Mouse (Mus musculus) kidney, adult 18-20 months (tissue): ENCODE data around the gene Pold4.

Experiments used
- DNase-seq: peaks from one replicate; pipeline ENCODE4 v3.0.0; 2021

Pold4 gene

DNA sequence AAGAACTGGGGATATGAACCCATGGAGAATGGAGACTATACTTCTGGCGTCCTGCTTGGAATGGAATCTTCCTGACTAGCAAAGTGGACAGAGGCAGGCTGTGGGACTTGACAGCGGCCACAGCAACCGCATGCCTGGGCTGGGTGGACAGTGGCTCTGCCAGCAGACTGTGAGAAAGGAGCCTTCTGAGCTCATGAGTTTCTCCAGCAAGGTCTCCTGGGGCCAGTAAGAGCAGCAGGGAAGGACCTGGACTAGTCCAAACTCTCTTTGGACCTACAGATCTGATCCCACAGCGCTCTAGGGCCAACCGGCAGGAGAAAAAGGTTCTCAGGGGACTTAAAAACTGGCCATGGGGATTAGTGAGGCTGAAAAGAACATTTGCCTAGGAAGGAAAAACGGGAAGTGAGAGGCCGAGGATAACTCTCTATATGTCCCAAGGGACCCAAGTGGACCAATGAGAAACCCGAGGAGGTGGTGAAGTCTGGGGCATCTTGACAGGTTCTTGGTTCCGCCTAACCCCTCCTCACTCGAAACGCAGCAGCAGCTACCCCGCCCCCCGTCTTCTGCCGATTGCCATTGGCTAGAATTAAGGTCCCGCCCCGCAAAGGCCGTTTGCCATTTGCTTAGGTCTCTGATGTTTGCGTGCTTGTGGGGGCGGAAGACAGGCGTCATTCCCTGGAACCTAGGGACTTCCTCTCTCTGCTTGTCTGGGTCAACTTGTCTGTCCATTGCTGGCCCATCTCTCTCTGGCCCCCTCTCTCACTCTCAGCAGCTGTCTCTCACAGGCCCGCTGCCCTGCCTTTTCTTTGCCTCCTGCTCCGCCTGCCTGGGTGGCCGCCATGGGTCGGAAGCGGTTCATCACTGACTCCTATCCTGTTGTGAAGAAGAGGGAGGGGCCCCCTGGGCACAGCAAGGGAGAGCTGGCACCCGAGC is at the start of gene Pold4:
TSS of gene Pold4 (plus strand) at position 647 of the 933 bp plus-strand sequence.
- DNase-seq, result peak; percentile 98

DNA sequence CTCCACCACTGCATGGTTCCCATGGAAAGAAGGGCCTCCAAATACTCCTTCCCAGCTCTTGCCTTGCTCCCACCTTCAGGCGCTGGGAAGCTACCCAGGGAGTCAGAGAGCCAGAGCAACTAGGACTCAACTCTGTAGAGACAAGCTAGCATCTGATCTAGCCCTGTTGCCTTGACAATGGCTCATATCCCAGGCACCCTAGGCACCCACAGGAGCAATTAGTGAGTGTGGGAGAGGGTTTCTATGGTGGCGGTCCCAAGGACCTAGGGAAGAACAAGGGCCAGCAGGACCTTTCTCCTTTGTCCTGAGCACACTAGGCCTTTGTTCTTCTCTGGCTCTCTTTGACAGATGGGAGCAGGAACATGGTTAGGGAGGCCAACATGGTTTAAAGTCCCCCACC is 48.0 kb upstream of the Pold4 start:
- no peak for DNase-seq

DNA sequence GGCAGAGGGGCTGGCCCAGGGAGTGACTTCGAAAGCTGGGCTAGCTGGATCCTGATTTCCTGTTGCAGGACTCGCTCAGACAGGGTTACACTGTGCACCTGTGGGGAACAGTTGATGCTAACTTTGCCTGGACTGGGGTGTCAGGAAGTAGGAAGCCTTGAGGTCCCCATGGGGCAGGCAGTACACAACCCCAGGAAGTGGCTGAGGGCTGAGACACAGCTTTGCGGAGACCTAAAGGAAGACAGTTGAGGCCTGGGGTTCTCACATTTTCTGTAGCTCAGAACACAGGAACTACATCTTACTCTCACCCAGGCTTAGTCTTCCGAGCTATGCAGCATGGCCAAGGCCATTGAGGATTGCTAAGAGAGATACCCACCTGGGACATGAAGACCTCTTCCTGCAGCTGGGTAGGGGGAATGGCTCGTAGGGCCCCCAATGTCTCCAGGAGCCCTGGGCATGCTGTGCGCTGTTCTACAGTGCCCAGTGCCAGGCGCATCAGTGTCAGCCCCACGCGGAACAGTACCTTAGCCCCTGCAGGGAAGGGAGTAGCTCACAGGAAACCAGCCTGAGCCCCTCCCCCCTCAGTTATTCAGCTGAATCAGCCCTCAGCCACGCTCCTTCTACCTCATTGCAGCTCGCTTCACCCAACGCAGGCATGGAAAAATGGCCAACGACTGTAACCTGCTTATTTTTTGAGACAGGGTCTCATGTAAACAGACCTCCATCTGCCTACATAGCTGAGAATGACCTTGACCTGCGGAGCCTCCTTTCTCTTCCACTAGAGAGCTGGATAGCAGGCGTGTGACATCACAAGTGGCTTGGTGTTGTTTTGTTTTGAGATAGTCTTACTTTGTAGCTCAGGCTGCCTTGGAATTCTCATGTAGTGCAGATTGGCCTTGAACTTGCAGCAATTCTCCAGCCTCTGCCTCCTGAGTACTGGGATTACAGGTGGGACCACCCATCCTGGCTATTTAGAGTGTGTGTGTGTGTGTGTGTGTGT is 46.4 kb upstream of the Pold4 start:
- no peak for DNase-seq

DNA sequence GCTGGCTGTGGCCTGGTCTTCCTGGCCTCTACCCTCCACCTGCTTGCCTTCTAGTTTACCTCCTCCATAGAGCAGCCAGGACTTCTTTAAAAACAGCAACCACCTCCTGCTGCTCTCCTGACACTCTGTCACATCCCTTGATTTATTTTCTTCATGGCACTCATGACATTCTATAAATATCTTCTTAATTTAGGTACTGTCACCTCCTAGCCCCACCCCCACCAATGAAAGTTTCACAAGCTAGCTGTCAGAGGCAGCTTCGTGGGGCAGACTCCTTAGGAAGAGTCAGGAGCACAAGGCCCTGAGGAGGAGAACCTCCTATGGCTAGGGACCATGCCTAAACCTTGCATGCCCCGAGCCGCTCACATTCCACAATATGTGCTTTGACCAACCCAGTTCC is 44.4 kb upstream of the Pold4 start:
- no peak for DNase-seq

DNA sequence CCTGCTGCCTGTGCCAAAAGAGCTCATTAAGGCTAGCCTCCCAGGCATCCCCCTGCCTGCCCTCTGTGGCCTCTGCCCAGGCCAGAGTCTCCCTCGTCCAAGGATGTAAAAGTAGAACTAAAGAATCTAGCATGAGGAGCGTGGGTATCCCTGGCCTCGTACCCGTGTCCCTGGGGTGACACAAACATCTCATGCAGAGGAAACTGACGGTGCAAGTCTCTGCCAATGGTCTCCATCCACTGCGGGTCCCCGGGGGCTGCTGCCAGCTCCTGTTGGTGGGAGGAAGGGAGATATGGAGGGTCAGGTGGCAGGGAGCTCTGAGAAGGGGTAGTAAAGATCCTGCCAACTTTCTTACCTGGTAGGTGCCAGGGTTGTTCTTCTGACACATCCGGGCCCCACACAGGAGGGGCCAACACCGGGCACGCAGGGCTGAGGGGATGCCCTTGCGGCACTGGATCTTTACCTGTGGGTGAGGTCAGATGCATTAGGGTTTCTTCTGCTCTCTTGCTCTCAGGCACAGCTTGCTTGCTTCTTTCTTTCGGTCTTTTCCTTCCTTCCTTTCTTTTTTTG is 42.6 kb upstream of the Pold4 start:
- DNase-seq, result no peak

DNA sequence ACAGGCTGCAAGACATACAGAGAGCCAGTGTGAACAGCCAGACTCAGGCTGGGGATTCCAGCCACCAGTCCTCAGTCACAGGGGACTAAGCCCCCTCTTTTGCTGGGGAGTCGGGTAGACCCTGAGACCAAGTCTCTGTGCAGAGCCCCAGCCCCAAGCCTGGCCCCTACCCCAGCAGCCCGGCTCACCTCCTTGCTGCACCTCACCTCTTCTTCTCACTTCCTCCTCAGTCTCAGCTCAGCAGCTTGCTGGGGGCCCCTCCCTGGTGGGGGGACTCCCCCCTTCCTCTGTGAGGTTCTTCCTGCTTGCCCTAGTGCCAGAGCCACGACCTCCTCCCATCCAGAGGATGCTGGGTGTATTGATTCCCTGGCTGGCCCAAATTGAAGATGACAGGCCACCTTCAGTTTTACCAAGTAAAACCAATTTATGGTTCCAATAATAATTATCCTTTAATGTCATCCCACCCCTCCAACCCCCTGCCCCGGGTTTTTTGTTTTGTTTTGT is 40.8 kb upstream of the Pold4 start, which contains the start of gene Tbc1d10c:
TSS of gene Tbc1d10c (minus strand) at position 454 of the 504 bp plus-strand sequence.
- DNase-seq, result no peak

DNA sequence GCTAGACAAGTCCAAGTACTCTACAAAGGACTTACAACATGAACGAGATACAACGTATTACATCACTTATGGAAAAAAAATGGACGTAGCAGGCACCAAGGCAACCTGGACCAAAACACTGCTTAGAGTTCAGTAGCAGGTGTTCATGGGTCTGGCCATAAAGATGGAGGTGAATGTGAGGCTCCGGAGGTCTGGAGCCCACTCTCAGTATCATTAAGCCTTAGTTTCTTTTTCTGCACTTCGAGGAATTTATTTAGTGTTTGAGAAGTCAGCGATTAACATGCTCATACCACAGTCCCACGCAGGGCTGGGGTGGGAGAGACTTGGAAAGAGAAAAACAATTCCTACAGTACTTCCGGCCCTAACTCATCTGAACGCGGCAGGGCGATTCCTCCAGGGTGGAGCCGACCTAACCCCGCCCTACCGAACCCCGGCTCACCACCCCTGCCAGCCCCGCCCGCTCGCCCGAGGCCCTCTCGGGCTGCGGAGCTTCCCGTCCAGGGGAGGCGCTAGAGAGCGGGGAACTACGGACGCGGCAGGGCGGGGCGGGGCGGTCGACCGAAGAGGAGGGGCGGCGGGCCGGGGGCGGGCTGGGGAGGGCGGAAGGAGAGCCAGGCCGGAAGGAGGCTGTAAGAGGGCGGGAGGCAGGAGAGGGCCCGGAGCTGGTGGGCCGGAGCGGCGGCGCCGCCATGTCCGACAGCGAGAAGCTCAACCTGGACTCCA is 40.0 kb upstream of the Pold4 start, which contains the start of gene Ppp1ca:
TSS of gene Ppp1ca (plus strand) at position 538 of the 723 bp plus-strand sequence.
- peak; percentile 95 for DNase-seq

DNA sequence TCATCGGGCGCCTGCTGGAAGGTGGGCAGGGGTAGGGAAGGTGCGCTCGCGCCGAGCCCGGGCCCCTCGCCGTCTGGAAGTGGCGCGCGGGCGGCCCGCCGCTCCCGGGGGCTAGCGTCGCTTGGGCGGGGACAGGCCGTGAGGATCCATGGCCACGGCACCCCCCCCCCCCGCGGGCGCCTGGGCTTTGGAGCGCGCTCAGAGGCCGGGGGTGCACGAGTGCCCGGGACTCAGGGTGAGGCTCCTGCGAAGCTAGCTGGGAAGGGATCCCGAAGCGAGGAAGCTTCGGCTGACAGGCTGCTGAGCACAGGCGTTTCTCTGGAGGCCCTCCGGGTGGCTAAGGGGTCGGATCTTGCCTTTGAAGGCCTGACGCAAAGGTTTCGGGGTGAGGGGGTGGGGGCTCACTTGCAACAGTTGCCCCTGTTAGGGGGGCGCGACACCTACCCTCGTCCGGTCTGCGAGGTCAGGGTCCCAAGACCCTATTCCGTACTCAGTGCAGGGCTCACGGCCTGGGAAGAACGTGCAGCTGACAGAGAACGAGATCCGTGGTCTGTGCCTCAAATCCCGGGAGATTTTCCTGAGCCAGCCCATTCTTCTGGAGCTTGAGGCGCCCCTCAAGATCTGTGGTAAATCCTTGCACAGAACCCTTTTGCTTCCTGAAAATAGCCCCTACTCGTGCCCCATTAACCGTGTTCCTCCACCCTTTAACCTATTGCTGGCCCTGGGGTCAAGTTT is 39.3 kb upstream of the Pold4 start:
- DNase-seq, result no peak

DNA sequence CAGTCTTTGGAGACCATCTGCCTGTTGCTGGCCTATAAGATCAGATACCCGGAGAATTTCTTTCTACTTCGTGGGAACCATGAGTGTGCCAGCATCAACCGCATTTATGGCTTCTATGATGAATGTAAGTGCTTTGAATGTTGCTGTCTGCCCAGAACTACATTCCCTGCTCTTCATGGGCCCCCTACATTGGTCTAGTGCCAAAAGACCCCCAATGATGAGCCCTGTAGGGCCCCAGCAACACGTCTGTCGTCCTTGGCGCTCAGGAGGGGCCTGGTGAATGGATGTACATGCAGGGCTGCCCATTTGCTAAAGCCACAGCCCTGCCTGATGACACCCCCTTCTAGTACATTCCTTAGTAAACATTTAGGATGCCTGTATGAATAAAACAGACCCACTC is 38.6 kb upstream of the Pold4 start:
- no peak for DNase-seq

DNA sequence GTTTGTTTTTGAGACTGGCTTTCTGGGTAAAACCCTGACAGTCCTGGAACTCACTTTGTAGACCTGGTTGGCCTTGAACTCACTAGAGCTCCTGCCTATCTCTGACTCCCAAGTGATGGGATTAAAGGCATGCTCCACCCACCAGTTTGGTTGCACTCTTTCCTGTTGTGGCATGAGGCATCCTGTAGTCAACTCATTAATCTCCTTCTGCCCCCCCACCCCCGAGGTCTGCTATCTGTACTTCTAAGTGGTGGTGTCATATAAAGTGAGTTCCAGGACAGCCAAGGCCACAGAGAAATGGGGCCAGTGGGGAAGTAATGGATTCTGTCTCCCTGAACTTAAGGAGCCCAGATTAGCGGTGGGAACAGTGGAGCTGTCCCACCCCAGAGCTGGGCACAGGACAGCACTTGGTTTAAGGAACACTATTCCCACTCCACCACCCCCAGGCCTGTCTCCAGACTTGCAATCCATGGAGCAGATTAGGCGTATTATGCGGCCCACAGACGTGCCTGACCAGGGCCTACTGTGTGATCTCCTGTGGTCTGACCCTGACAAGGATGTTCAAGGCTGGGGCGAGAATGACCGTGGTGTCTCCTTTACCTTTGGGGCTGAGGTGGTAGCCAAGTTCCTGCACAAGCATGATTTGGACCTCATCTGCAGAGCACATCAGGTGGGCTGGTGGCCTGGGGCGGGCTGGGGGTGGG is 37.5 kb upstream of the Pold4 start:
- DNase-seq, result no peak

DNA sequence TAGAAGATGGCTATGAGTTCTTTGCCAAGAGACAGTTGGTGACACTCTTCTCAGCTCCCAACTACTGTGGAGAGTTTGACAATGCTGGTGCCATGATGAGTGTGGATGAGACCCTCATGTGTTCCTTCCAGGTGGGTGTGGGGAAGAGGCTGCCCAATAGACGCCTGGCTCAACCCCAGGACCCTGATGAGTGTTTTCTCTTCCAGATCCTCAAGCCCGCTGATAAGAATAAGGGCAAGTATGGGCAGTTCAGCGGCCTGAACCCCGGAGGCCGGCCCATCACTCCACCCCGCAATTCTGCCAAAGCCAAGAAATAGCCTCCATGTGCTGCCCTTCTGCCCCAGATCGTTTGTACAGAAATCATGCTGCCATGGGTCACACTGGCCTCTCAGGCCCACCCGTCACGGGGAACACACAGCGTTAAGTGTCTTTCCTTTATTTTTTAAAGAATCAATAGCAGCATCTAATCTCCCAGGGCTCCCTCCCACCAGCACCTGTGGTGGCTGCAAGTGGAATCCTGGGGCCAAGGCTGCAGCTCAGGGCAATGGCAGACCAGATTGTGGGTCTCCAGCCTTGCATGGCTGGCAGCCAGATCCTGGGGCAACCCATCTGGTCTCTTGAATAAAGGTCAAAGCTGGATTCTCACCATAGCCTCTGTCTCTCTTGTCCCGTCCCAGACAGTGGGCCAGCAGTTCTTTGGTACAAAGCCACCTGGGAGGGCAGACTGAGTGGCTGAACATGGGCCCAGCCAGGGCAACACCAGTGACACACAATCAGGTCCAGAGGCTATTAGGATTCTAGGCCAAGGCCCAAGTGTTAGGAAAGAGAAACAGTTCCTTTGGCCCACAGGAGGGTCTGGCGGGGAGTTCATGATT is 36.7 kb upstream of the Pold4 start:
- DNase-seq, result no peak

DNA sequence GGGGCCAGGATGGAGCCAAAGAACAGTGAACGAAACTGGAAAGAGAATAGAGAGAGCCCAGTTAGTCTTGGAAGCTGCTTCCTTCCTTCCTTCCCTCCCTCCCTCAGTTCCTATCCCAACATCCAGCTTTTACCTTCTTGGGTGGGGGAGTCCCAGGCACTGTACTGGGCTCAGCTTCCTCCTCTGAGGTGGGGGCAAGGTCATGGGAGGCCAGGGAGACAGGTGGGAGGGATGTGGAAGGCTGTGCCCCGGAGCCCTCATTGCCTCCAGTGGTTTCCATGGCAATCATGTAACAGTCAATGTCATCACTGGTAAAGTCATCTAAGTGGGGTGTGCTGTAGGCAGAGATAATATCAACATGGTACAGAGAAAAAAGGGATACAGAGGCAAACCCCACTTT is 35.7 kb upstream of the Pold4 start:
- no peak for DNase-seq

DNA sequence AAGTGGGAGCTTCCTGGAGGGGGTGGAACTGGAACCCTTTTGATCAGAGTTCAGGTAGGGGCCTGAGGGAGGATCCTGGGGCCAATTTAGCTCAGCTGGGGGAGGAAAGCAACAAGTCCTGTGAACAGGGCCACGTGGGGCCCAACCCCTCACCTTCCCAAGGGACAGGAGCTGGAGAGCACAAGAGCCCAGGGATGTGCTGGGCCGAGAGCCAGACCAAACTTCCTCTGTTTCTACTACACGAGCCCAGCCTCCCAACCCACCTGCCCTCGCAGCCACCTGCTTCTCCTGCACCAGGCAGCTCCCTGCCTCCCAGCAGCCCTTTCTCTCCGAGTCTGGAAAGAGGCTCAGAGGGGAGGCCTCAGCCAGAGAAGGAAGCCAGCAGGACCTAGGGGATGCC is 35.2 kb upstream of the Pold4 start:
- DNase-seq, result no peak

DNA sequence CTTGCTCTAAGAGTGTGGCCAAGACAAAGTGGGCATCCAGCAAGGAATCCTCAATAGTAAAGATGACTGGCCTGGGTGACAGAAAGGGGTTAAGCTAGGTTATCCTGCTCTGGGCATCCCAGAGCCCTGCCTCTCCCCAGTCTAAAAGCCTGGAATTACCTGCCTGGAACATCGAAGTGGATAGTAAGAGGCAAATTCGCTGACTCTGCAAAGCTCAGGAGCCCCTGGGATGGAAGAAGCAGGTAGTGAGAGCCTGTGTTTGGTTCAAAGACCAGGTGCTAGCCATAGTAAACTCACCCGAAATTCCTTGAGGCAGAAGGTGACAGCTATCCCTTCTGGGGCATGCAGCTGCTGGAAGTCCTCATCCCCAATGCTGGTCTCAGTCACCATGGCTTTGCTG is 34.5 kb upstream of the Pold4 start:
- DNase-seq, result no peak

DNA sequence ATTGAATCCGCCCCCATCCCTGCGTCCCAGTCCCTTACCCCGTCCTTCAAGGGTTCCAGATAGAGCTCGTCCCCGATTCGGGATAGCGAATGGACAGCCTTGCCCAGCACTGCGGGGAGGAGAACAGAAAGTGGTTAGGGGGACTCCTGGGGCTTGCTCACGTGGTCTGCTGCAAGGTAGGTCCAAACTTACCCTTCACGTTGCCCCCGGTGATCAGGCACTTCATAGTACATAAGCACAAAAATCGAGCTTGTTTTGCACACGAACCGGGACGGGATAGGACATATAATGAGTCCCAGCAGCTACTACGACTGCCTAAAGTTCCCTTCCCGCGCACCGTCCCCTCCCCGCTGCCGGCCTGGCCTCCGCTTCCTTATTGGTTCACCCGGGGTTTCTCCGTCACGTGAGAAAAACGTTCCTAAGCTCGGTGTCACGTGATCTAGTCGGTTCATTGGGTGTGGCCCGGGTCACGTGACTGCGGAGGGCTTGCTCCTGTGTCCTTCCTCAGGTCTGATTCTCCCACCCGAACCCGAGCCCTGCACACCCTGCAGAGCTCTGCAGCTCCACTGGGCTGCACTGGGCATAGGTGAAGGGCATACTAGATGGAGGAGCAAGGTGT is 30.3 kb upstream of the Pold4 start, which contains the start of gene Rad9a:
TSS of gene Rad9a (minus strand) at position 372 of the 619 bp plus-strand sequence.
- peak; percentile 96 for DNase-seq

DNA sequence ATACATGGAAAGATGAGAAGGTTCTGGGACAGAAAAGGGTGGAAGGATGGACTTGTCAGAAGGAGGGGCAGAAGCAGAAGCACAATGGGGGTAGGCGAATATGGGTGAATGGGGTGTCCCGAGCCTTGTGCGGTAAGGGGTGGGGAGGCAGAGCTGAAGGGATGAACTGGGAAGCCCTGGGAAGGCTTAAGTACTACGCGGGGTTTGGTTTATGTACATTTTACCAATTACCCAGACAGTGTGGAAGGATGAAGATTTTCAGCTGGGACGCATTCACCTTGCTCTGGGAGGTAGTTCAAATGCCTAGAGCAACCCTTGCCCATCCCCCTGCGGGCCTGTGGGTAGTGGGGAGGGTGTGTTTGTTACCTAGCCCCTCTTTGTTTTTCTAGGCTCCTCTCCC is 29.6 kb upstream of the Pold4 start:
- no peak for DNase-seq

DNA sequence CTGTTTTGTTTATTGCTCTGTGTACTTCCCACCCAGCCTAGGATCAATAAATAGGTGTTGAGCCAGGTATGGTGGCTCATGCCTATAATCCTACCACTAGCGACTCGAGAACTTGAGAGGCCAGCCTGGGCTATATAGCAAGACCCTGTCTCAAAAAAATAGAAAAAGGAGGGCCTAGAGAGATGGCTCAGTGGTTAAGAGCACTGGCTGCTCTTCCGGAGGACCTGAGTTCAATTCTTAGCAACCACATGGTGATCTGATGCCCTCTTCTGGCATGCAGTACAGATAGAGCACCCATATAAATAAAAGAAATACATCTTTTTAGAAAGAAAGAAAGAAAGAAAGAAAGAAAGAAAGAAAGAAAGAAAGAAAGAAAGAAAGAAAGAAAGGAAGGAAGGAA is 28.6 kb upstream of the Pold4 start:
- DNase-seq, result no peak

DNA sequence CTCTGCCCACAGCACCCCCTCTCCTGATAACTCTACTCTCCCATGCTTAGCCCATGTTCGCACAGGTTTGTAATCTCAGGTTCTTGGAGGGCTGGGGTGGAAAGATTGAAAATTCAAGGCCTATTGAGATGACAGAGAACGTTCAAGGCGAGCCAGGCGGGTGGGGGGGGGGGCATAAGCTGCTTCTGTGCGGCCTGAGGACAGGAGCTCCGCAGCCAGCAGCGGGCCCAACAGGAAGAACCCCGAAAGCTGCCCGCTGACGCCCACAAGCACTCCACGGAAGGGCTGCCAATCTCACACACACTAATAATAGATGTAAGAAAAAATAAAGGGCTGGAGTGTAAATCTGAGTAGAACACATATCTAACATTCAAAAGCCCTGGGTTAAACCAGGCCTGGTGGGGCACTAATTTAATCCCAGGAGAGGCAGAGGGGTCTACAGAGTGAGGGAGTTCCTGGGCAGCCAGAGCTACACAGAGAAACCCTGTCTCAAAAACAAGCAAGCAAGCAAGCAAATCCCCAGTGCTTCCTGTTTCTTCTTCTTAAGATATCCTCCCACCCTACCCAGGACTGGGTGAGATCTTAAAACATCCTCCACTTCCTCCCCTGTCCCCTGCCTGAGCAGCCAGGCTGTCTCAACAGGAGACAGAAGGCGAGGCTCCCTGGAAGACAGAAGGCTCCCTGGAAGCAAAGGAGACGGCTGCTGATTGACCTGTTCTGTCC is 27.9 kb upstream of the Pold4 start:
- DNase-seq, result no peak
